Mouse (Mus musculus) monocyte, adult 5-6 weeks (primary cell): ENCODE results near the gene Dupd1. TPM values are rescaled to one million over a fixed set of nuclear protein-coding genes. Genes with fewer than 3 reads are reported as not detected.

Source experiments
- ATAC-seq: fragments of 153-309, 156-312 bp; replicated peaks from 2 replicates; pipeline ENCODE4 v1.8.0; 2017; ENCODE audit warnings: mild to moderate bottlenecking; ENCODE audit not compliant: low TSS enrichment, insufficient number of reproducible peaks, severe bottlenecking, poor library complexity, low FRiP score
- total RNA-seq: library from RNA; stranded (forward); fragments of 200-1000, 200-491, 200-594 nt; gene quantifications from 3 replicates; pipeline ENCODE4 v1.2.3, GENCODE M21; 2017

Dupd1 gene
- total RNA-seq, 1 experiment from 2014 or later = not detected

GRCm38 (mm10) chr14:21729936-21730335, 15.6 kb upstream of the Dupd1 start:
- ATAC-seq = no peak

GRCm38 (mm10) chr14:21729031-21729732, 14.8 kb upstream of the Dupd1 start:
- no peak for ATAC-seq

GRCm38 (mm10) chr14:21722021-21722698, 7.8 kb upstream of the Dupd1 start:
- ATAC-seq = no peak

GRCm38 (mm10) chr14:21720430-21721205, 6.2 kb upstream of the Dupd1 start:
- ATAC-seq = no peak

GRCm38 (mm10) chr14:21719646-21720383, 5.4 kb upstream of the Dupd1 start:
- ATAC-seq = no peak

GRCm38 (mm10) chr14:21711231-21711630, 3.1 kb downstream of the Dupd1 start:
- ATAC-seq = no peak

GRCm38 (mm10) chr14:21709545-21709944, 4.8 kb downstream of the Dupd1 start:
- ATAC-seq = no peak

GRCm38 (mm10) chr14:21706759-21707571, 7.4 kb downstream of the Dupd1 start:
- peak; percentile 92 for ATAC-seq

GRCm38 (mm10) chr14:21705462-21705861, 8.9 kb downstream of the Dupd1 start:
- ATAC-seq = no peak; the same call in 1 of the 2 replicates

- no peak for ATAC-seq
Measured at GRCm38 (mm10) chr14:21703255-21703654, 11.1 kb downstream of the Dupd1 start.

GRCm38 (mm10) chr14:21702691-21703090, 11.7 kb downstream of the Dupd1 start:
- no peak for ATAC-seq

- ATAC-seq = no peak
Measured at GRCm38 (mm10) chr14:21696186-21696830, 18.1 kb downstream of the Dupd1 start.

- no peak for ATAC-seq
Measured at GRCm38 (mm10) chr14:21695020-21695419, 19.4 kb downstream of the Dupd1 start.

GRCm38 (mm10) chr14:21691070-21691469, 23.3 kb downstream of the Dupd1 start:
- ATAC-seq = no peak

- no peak for ATAC-seq
Measured at GRCm38 (mm10) chr14:21686376-21687279, 27.7 kb downstream of the Dupd1 start.

GRCm38 (mm10) chr14:21685411-21686146, 28.8 kb downstream of the Dupd1 start:
- no peak for ATAC-seq
